Mouse (Mus musculus): ENCODE results near the gene Gramd1b. TPM values are rescaled to one million over a fixed set of nuclear protein-coding genes. Genes with fewer than 3 reads are reported as not detected.
"Not testable (repeated sequence)": the region's sequence is repeated elsewhere in the genome, so short reads cannot be mapped to it uniquely, and the experiment has no call there.

Gene Gramd1b
- polyA plus RNA-seq, 1 experiment from 2014 or later, result 2.9 TPM

GRCm38 (mm10) chr9:40509479-40509878 lies 21.7 kb downstream of the Gramd1b start:
- H3K36me3 ChIP-seq (replicated peaks; ENCODE audit: control insufficient read depth, insufficient read depth, low read depth, low read length), result no peaks in the 10 kb centered on the region
- no peak overlapping the region for H3K27ac ChIP-seq (replicated peaks; ENCODE audit: low read depth, low read length)
- H3K4me3 ChIP-seq (ENCODE audit: low read depth, low read length), result no peak overlapping the region
- 86% methylated on average over 6 of the region's 6 CpGs for WGBS
- DNase-seq (ENCODE audit: low spot score) (no peak), ATAC-seq (replicated peaks; ENCODE audit: insufficient number of reproducible peaks, low FRiP score, low TSS enrichment, low read depth) (no peak)
- no peak overlapping the region for H3K4me2 ChIP-seq (ENCODE audit: low read depth, low read length)
- no peaks in the 10 kb centered on the region for H3K4me1 ChIP-seq (ENCODE audit: control insufficient read depth, insufficient read depth, low read length)
- H3K27me3 ChIP-seq (ENCODE audit: control insufficient read depth, insufficient read depth, low read length), result no peaks in the 10 kb centered on the region
- no peak overlapping the region for H3K9ac ChIP-seq (replicated peaks; ENCODE audit: low read length)
- H3K9me3 ChIP-seq (replicated peaks; ENCODE audit: control insufficient read depth, low read length), result no peaks in the 10 kb centered on the region

GRCm38 (mm10) chr9:40506576-40506975 lies 24.6 kb downstream of the Gramd1b start:
- no peak overlapping the region for H3K4me3 ChIP-seq (ENCODE audit: low read depth, low read length)
- no peak for ATAC-seq (replicated peaks; ENCODE audit: insufficient number of reproducible peaks, low FRiP score, low TSS enrichment, low read depth)
- H3K36me3 ChIP-seq (replicated peaks; ENCODE audit: control insufficient read depth, insufficient read depth, low read depth, low read length), result no peaks in the 10 kb centered on the region
- H3K27ac ChIP-seq (replicated peaks; ENCODE audit: low read depth, low read length), result no peak overlapping the region
- H3K9ac ChIP-seq (replicated peaks; ENCODE audit: low read length), result no peak overlapping the region
- WGBS, result 80% methylated on average over 3 of the region's 3 CpGs
- H3K9me3 ChIP-seq (replicated peaks; ENCODE audit: control insufficient read depth, low read length), result no peaks in the 10 kb centered on the region
- no peaks in the 10 kb centered on the region for H3K27me3 ChIP-seq (ENCODE audit: control insufficient read depth, insufficient read depth, low read length)
- no peak for DNase-seq (ENCODE audit: low spot score)
- H3K4me2 ChIP-seq (ENCODE audit: low read depth, low read length), result no peak overlapping the region
- no peaks in the 10 kb centered on the region for H3K4me1 ChIP-seq (ENCODE audit: control insufficient read depth, insufficient read depth, low read length)

- no peak for DNase-seq (ENCODE audit: low spot score)
- Histone ChIP-seq H3K36me3 (replicated peaks; ENCODE audit: control insufficient read depth, insufficient read depth, low read depth, low read length) (no peaks in the 10 kb centered on the region), H3K4me1 (ENCODE audit: control insufficient read depth, insufficient read depth, low read length) (no peaks in the 10 kb centered on the region), H3K9ac (replicated peaks; ENCODE audit: low read length) (no peak overlapping the region), H3K4me3 (ENCODE audit: low read depth, low read length) (no peak overlapping the region), H3K4me2 (ENCODE audit: low read depth, low read length) (no peak overlapping the region), H3K9me3 (replicated peaks; ENCODE audit: control insufficient read depth, low read length) (no peaks in the 10 kb centered on the region), H3K27ac (replicated peaks; ENCODE audit: low read depth, low read length) (no peak overlapping the region), H3K27me3 (ENCODE audit: control insufficient read depth, insufficient read depth, low read length) (no peaks in the 10 kb centered on the region)
- no peak for ATAC-seq (replicated peaks; ENCODE audit: insufficient number of reproducible peaks, low FRiP score, low TSS enrichment, low read depth)
- WGBS, result 81% methylated on average over 11 of the region's 11 CpGs
Measured at GRCm38 (mm10) chr9:40505471-40506312, 25.5 kb downstream of the Gramd1b start.

- ATAC-seq (replicated peaks; ENCODE audit: insufficient number of reproducible peaks, low FRiP score, low TSS enrichment, low read depth) (no peak), DNase-seq (ENCODE audit: low spot score) (no peak)
- 78% methylated on average over 5 of the region's 5 CpGs for WGBS
Measured at GRCm38 (mm10) chr9:40504886-40505285, 26.3 kb downstream of the Gramd1b start.

GRCm38 (mm10) chr9:40500691-40501090 lies 30.5 kb downstream of the Gramd1b start:
- Histone ChIP-seq H3K4me3 (ENCODE audit: low read depth, low read length) (no peak overlapping the region), H3K4me2 (ENCODE audit: low read depth, low read length) (no peak overlapping the region), H3K9me3 (replicated peaks; ENCODE audit: control insufficient read depth, low read length) (no peaks in the 10 kb centered on the region), H3K27ac (replicated peaks; ENCODE audit: low read depth, low read length) (no peak overlapping the region), H3K4me1 (ENCODE audit: control insufficient read depth, insufficient read depth, low read length) (no peaks in the 10 kb centered on the region), H3K27me3 (ENCODE audit: control insufficient read depth, insufficient read depth, low read length) (no peaks in the 10 kb centered on the region), H3K9ac (replicated peaks; ENCODE audit: low read length) (no peak overlapping the region), H3K36me3 (replicated peaks; ENCODE audit: control insufficient read depth, insufficient read depth, low read depth, low read length) (no peaks in the 10 kb centered on the region)
- DNase-seq (ENCODE audit: low spot score) (peak; percentile 6), ATAC-seq (replicated peaks; ENCODE audit: insufficient number of reproducible peaks, low FRiP score, low TSS enrichment, low read depth) (no peak)

More at GRCm38 (mm10) chr9:40504886-40505285, 26.3 kb downstream of the Gramd1b start:
- no peaks in the 10 kb centered on the region for H3K27me3 ChIP-seq (ENCODE audit: control insufficient read depth, insufficient read depth, low read length)
- H3K27ac ChIP-seq (replicated peaks; ENCODE audit: low read depth, low read length), result no peak overlapping the region
- H3K4me1 ChIP-seq (ENCODE audit: control insufficient read depth, insufficient read depth, low read length), result no peaks in the 10 kb centered on the region
- no peaks in the 10 kb centered on the region for H3K36me3 ChIP-seq (replicated peaks; ENCODE audit: control insufficient read depth, insufficient read depth, low read depth, low read length)
- H3K9me3 ChIP-seq (replicated peaks; ENCODE audit: control insufficient read depth, low read length), result no peaks in the 10 kb centered on the region
- no peak overlapping the region for H3K9ac ChIP-seq (replicated peaks; ENCODE audit: low read length)
- no peak overlapping the region for H3K4me3 ChIP-seq (ENCODE audit: low read depth, low read length)
- H3K4me2 ChIP-seq (ENCODE audit: low read depth, low read length), result no peak overlapping the region

- not testable (repeated sequence) for H3K27ac ChIP-seq (replicated peaks; ENCODE audit: low read depth, low read length); H3K4me2 ChIP-seq (ENCODE audit: low read depth, low read length); H3K36me3 ChIP-seq (replicated peaks; ENCODE audit: control insufficient read depth, insufficient read depth, low read depth, low read length); H3K9ac ChIP-seq (replicated peaks; ENCODE audit: low read length); H3K4me1 ChIP-seq (ENCODE audit: control insufficient read depth, insufficient read depth, low read length); ATAC-seq (replicated peaks; ENCODE audit: insufficient number of reproducible peaks, low FRiP score, low TSS enrichment, low read depth); H3K27me3 ChIP-seq (ENCODE audit: control insufficient read depth, insufficient read depth, low read length); H3K4me3 ChIP-seq (ENCODE audit: low read depth, low read length); H3K9me3 ChIP-seq (replicated peaks; ENCODE audit: control insufficient read depth, low read length); DNase-seq (ENCODE audit: low spot score)
- 77% methylated on average over 7 of the region's 7 CpGs for WGBS
Measured at GRCm38 (mm10) chr9:40482351-40483084, 48.7 kb downstream of the Gramd1b start.

- no peak overlapping the region for H3K4me3 ChIP-seq (ENCODE audit: low read depth, low read length)
- no peaks in the 10 kb centered on the region for H3K36me3 ChIP-seq (replicated peaks; ENCODE audit: control insufficient read depth, insufficient read depth, low read depth, low read length)
- H3K9ac ChIP-seq (replicated peaks; ENCODE audit: low read length), result no peak overlapping the region
- no peaks in the 10 kb centered on the region for H3K27me3 ChIP-seq (ENCODE audit: control insufficient read depth, insufficient read depth, low read length)
- no peak for DNase-seq (ENCODE audit: low spot score)
- WGBS, result 63% methylated on average over 3 of the region's 3 CpGs
- H3K4me2 ChIP-seq (ENCODE audit: low read depth, low read length), result no peak overlapping the region
- ATAC-seq (replicated peaks; ENCODE audit: insufficient number of reproducible peaks, low FRiP score, low TSS enrichment, low read depth), result no peak
- no peak overlapping the region for H3K27ac ChIP-seq (replicated peaks; ENCODE audit: low read depth, low read length)
- no peaks in the 10 kb centered on the region for H3K4me1 ChIP-seq (ENCODE audit: control insufficient read depth, insufficient read depth, low read length)
- H3K9me3 ChIP-seq (replicated peaks; ENCODE audit: control insufficient read depth, low read length), result no peaks in the 10 kb centered on the region
Measured at GRCm38 (mm10) chr9:40481271-40481670, 49.9 kb downstream of the Gramd1b start.

GRCm38 (mm10) chr9:40479333-40479732 lies 51.9 kb downstream of the Gramd1b start:
- DNase-seq (ENCODE audit: low spot score) (peak; percentile 54), ATAC-seq (replicated peaks; ENCODE audit: insufficient number of reproducible peaks, low FRiP score, low TSS enrichment, low read depth) (no peak)
- H3K4me2 ChIP-seq (ENCODE audit: low read depth, low read length), result no peak overlapping the region
- no peaks in the 10 kb centered on the region for H3K36me3 ChIP-seq (replicated peaks; ENCODE audit: control insufficient read depth, insufficient read depth, low read depth, low read length)
- no peaks in the 10 kb centered on the region for H3K27me3 ChIP-seq (ENCODE audit: control insufficient read depth, insufficient read depth, low read length)
- 40% methylated on average over 4 of the region's 4 CpGs for WGBS
- H3K4me3 ChIP-seq (ENCODE audit: low read depth, low read length), result no peak overlapping the region
- no peaks in the 10 kb centered on the region for H3K9me3 ChIP-seq (replicated peaks; ENCODE audit: control insufficient read depth, low read length)
- H3K9ac ChIP-seq (replicated peaks; ENCODE audit: low read length), result no peak overlapping the region
- no peaks in the 10 kb centered on the region for H3K4me1 ChIP-seq (ENCODE audit: control insufficient read depth, insufficient read depth, low read length)
- H3K27ac ChIP-seq (replicated peaks; ENCODE audit: low read depth, low read length), result no peak overlapping the region

Data from embryonic facial prominence, embryonic 11.5 days (tissue).